Mouse (Mus musculus) limb, embryonic 14.5 days (tissue): ENCODE results near the gene Yod1. TPM values are rescaled to one million over a fixed set of nuclear protein-coding genes. Genes with fewer than 3 reads are reported as not detected.

Experiments
- ATAC-seq: fragments of 200-750 bp; cut with Nextera tagmentation; 2 replicates; pipeline ENCODE4 v1.8.0; 2017; ENCODE audit warnings: low read depth, moderate number of reproducible peaks, moderate TSS enrichment; ENCODE audit not compliant: low FRiP score
- DNase-seq: peaks from one replicate; pipeline ENCODE4 v3.0.0-alpha.2; 2015; ENCODE audit warnings: low spot score
- H3K27ac ChIP-seq: fragments of 300-500 bp; sonication (generic); replicated peaks from 2 replicates; pipeline ENCODE4 v1.5.1; 2014; ENCODE audit warnings: low read depth, mild to moderate bottlenecking, low read length, moderate library complexity, mixed read lengths
- H3K27me3 ChIP-seq: fragments of 300-500 bp; sonication (generic); 2 replicates; pipeline ENCODE4 v1.6.1; 2014; ENCODE audit warnings: low read length, mixed read lengths; ENCODE audit not compliant: control insufficient read depth, insufficient read depth
- H3K36me3 ChIP-seq: fragments of 300-500 bp; sonication (generic); 2 replicates; pipeline ENCODE4 v1.6.1; 2014; ENCODE audit warnings: mild to moderate bottlenecking, low read length, moderate library complexity, mixed read lengths; ENCODE audit not compliant: control insufficient read depth, insufficient read depth
- H3K4me1 ChIP-seq: fragments of 300-500 bp; sonication (generic); 2 replicates; pipeline ENCODE4 v1.6.1; 2014; ENCODE audit warnings: antibody characterized with exemption, low read length, mixed read lengths; ENCODE audit not compliant: control insufficient read depth, insufficient read depth
- H3K4me2 ChIP-seq: fragments of 300-500 bp; sonication (generic); replicated peaks from 2 replicates; pipeline ENCODE4 v1.6.1; 2014; ENCODE audit warnings: low read depth, mild to moderate bottlenecking, low read length, moderate library complexity; ENCODE audit not compliant: severe bottlenecking
- H3K4me3 ChIP-seq: fragments of 300-500 bp; sonication (generic); replicated peaks from 2 replicates; pipeline ENCODE4 v1.5.1; 2014; ENCODE audit warnings: low read length
- H3K9ac ChIP-seq: fragments of 300-500 bp; sonication (generic); 2 replicates; pipeline ENCODE4 v1.6.1; 2014; ENCODE audit warnings: mild to moderate bottlenecking, low read depth, low read length, moderate library complexity; ENCODE audit not compliant: severe bottlenecking
- H3K9me3 ChIP-seq: fragments of 300-500 bp; sonication (generic); 2 replicates; pipeline ENCODE4 v1.6.1; 2016; ENCODE audit warnings: low read length; ENCODE audit not compliant: control insufficient read depth
- POLR2A ChIP-seq: fragments of 200-500 bp; IDR thresholded peaks from 2 replicates; pipeline ENCODE4 v1.8.0; 2012; ENCODE audit warnings: inconsistent platforms, mild to moderate bottlenecking, moderate library complexity, borderline replicate concordance; ENCODE audit not compliant: insufficient read depth, insufficient read length; ENCODE audit errors: extremely low read depth
- WGBS: fragments of 180-500 bp; shearing (Covaris S2); extraction: QIAGEN DNeasy Blood & Tissue Kit; methylation state at CpG from one replicate; pipeline ENCODE4 v1.1.7; 2014; 5-methylcytosine and 5-hydroxymethylcytosine counted together
- polyA plus RNA-seq, 2 experiments: library from polyadenylated mRNA; depleted of rRNA in 1 of 2; stranded (reverse) in 1 of 2; unstranded in 1 of 2; fragments of >200 nt; fragmentation: Nextera tagmentation in 1 of 2; extraction: Ambion mirVana in 1 of 2; gene quantifications; 2 replicates each; pipeline versions ENCODE4 v1.2.1 to v1.2.3; 2012 to 2014

The Yod1 gene
- polyA plus RNA-seq, 2 experiments = 2.9 to 7.2 TPM

DNA sequence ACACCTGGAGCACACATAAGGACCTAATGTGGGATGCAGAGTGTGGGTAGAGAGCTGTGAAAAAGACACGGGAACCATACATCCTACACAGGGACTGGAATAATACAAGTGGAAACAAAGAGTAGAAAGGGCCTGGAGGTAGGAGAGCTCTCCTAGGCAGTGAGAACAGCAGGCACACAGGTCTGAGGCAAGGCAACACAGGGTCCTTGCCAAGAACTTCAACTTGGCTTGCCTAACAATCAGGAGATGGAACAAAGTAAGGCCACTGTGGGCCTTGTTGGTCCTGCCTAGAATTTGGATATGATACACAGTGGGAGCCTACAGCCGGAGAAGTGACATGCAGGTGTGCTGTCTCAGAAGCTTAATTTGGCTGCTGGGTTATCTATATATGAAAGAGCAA, 52.8 kb downstream of the Yod1 start:
- Histone ChIP-seq H3K9me3 (no peaks in the 10 kb centered on the region), H3K4me3 (no peak overlapping the region), H3K9ac (no peak overlapping the region), H3K36me3 (no peaks in the 10 kb centered on the region), H3K27me3 (no peaks in the 10 kb centered on the region), H3K4me2 (no peak overlapping the region), H3K4me1 (no peaks in the 10 kb centered on the region), H3K27ac (no peak overlapping the region)
- WGBS = 92% methylated on average over 2 of the region's 2 CpGs
- ATAC-seq (no peak), DNase-seq (no peak)
- no peak for TF ChIP-seq POLR2A

DNA sequence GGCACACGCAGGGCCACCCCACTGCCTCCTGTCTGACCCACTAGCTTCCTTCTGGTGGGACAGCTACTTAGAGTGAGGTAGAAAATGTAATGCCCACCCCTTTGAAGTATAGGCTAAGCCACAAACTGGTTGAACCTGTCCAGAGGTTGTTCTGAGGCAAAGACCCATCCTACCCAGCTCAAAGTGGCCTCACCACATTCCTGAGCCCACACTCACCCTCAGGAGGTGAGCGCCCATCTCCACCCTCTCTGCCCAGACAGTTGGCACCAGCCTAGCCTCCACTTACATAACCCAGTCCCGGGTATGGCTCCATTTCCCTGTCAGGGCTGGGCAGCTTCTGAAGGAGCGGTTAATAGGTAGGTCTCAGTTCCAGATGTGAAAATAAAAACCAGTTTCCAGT, 53.4 kb downstream of the Yod1 start:
- no peak overlapping the region for H3K4me2 ChIP-seq
- no peak overlapping the region for H3K27ac ChIP-seq
- no peak for TF ChIP-seq POLR2A
- no peaks in the 10 kb centered on the region for H3K36me3 ChIP-seq
- no peak overlapping the region for H3K9ac ChIP-seq
- no peaks in the 10 kb centered on the region for H3K4me1 ChIP-seq
- H3K27me3 ChIP-seq = no peaks in the 10 kb centered on the region
- DNase-seq (no peak), ATAC-seq (no peak)
- no peak overlapping the region for H3K4me3 ChIP-seq
- H3K9me3 ChIP-seq = no peaks in the 10 kb centered on the region
- 62% methylated on average over 4 of the region's 4 CpGs for WGBS

DNA sequence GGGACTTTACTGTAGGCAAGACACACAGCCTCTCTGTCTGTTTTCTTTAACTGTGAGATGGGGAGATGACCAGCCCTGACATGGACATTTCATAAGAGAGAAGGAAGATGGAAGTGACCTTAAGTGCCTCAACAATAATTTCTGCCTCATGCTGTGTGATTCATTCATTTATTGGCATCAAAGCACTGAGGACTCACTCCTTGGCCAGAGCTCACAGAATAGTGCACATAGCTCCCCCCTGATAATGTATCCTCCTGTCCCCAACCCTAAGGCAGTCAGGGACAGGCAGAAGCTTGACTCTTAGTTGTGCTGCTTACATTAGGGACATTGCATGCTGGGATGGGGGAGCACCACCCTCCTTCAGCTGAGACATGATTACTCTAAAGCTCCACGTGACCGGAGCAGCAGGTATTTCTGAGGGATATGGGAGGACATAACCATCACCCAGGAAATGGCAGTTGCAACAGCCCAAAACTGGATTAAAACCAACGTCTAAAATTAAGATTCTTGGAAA, 53.9 kb downstream of the Yod1 start:
- Histone ChIP-seq H3K27me3 (no peaks in the 10 kb centered on the region), H3K36me3 (no peaks in the 10 kb centered on the region), H3K4me1 (no peaks in the 10 kb centered on the region), H3K9me3 (no peaks in the 10 kb centered on the region), H3K27ac (no peak overlapping the region), H3K4me3 (no peak overlapping the region), H3K4me2 (no peak overlapping the region), H3K9ac (no peak overlapping the region)
- DNase-seq (no peak), ATAC-seq (no peak)
- 72% methylated on average over 3 of the region's 3 CpGs for WGBS
- TF ChIP-seq POLR2A = no peak

Other genes with a start within 250 kb of the Yod1 start
- gene Zp3r, start 87.7 kb upstream of the Yod1 start, polyA plus RNA-seq (2012; rRNA removed) = not detected in 2 replicates
- not detected in 2 replicates for gene Zp3r, start 87.7 kb upstream of the Yod1 start, polyA plus RNA-seq (2014; fragmentation: Nextera tagmentation; extraction: Ambion mirVana)
- 0.03 TPM in 1 of 2 replicates, not detected in the other for gene C4bp, start 55.7 kb upstream of the Yod1 start, polyA plus RNA-seq (2012; rRNA removed)
- not detected in 2 replicates for gene C4bp, start 55.7 kb upstream of the Yod1 start, polyA plus RNA-seq (2014; fragmentation: Nextera tagmentation; extraction: Ambion mirVana)
- gene Gm29427, start 1.5 kb upstream of the Yod1 start, polyA plus RNA-seq (2012; rRNA removed) = not detected in 2 replicates
- not detected in 2 replicates for gene Gm29427, start 1.5 kb upstream of the Yod1 start, polyA plus RNA-seq (2014; fragmentation: Nextera tagmentation; extraction: Ambion mirVana)
- 17.2 and 20.8 TPM in 2 replicates for gene Pfkfb2, start 11.9 kb downstream of the Yod1 start, polyA plus RNA-seq (2012; rRNA removed)
- gene Pfkfb2, start 11.9 kb downstream of the Yod1 start, polyA plus RNA-seq (2014; fragmentation: Nextera tagmentation; extraction: Ambion mirVana) = 7.3 and 8.5 TPM in 2 replicates
- gene AA986860, start 14.6 kb downstream of the Yod1 start, polyA plus RNA-seq (2012; rRNA removed) = 1.9 and 2.8 TPM in 2 replicates
- 8.1 and 10.6 TPM in 2 replicates for gene AA986860, start 14.6 kb downstream of the Yod1 start, polyA plus RNA-seq (2014; fragmentation: Nextera tagmentation; extraction: Ambion mirVana)
- gene Fcamr, start 83.6 kb downstream of the Yod1 start, polyA plus RNA-seq (2012; rRNA removed) = 0.44 and 0.54 TPM in 2 replicates
- gene Fcamr, start 83.6 kb downstream of the Yod1 start, polyA plus RNA-seq (2014; fragmentation: Nextera tagmentation; extraction: Ambion mirVana) = 0.11 and 0.28 TPM in 2 replicates
- gene Pigr, start 109.4 kb downstream of the Yod1 start, polyA plus RNA-seq (2012; rRNA removed) = 0.08 TPM in 1 of 2 replicates, not detected in the other
- 0.15 TPM in 1 of 2 replicates, not detected in the other for gene Pigr, start 109.4 kb downstream of the Yod1 start, polyA plus RNA-seq (2014; fragmentation: Nextera tagmentation; extraction: Ambion mirVana)
- not detected in 2 replicates for gene Fcmr, start 148.3 kb downstream of the Yod1 start, polyA plus RNA-seq (2012; rRNA removed)
- gene Fcmr, start 148.3 kb downstream of the Yod1 start, polyA plus RNA-seq (2014; fragmentation: Nextera tagmentation; extraction: Ambion mirVana) = not detected in 2 replicates
- gene Il24, start 170.1 kb downstream of the Yod1 start, polyA plus RNA-seq (2012; rRNA removed) = not detected in 2 replicates
- not detected in 2 replicates for gene Il24, start 170.1 kb downstream of the Yod1 start, polyA plus RNA-seq (2014; fragmentation: Nextera tagmentation; extraction: Ambion mirVana)
- gene Il20, start 194.1 kb downstream of the Yod1 start, polyA plus RNA-seq (2012; rRNA removed) = not detected in 2 replicates
- gene Il20, start 194.1 kb downstream of the Yod1 start, polyA plus RNA-seq (2014; fragmentation: Nextera tagmentation; extraction: Ambion mirVana) = not detected in 2 replicates
- 0.09 and 0.20 TPM in 2 replicates for gene Il19, start 222.8 kb downstream of the Yod1 start, polyA plus RNA-seq (2012; rRNA removed)
- gene Il19, start 222.8 kb downstream of the Yod1 start, polyA plus RNA-seq (2014; fragmentation: Nextera tagmentation; extraction: Ambion mirVana) = not detected in 2 replicates